Mouse (Mus musculus): ENCODE results near the gene Hook2. TPM values are rescaled to one million over a fixed set of nuclear protein-coding genes. Genes with fewer than 3 reads are reported as not detected.

Hook2 gene
- total RNA-seq, 4 experiments from 2014 or later, result 10.9 to 11.6 (median 11.3) TPM

DNA sequence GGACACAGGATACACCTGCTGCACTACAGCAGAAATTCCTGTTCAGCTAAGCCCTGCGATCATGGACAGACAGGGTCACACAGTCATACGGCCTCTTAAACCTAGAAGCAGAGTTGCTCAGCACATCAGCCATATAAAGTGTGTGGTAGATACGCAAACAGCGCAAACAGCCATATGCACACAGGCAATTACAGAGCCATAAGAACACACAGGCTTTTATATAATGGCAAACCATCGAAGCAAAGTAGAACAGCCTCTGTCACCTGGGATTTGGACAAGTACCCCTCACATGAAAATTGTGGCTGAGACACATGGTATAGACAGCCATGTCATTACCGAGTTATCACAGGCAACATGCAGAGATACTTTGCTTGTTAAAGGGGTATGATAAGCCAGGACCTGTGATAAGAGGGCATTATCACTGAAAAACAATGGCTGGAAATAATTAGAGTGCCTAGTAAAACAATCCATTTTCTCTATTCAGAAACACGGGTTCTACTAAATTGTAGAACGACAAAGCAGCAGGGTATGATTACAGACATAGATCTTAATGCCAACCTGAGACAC is 3.9 kb upstream of the Hook2 start:
- DNase-seq (ENCODE audit: low spot score in 2 of 2), result peak in 1 of 2 experiments; percentile 24

DNA sequence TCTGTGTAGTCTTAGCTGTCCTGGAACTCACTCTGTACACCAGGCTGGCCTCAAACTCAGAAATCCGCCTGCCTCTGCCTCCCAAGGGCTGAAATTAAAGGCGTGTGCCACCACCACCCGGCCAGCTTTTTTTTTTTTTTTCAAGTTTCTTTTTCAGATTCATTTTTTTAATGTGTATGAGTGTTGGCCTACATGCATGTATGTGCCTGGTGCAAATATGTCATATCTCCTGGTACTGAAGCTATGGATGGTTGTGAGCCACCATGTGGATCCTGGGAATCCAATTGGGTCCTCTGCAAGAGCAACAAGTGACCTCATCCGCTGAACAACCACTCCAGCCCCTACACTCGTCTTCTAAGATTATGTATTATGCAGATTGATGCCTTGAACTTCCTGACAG is 3.0 kb upstream of the Hook2 start:
- no peak for DNase-seq (ENCODE audit: low spot score in 2 of 2)

DNA sequence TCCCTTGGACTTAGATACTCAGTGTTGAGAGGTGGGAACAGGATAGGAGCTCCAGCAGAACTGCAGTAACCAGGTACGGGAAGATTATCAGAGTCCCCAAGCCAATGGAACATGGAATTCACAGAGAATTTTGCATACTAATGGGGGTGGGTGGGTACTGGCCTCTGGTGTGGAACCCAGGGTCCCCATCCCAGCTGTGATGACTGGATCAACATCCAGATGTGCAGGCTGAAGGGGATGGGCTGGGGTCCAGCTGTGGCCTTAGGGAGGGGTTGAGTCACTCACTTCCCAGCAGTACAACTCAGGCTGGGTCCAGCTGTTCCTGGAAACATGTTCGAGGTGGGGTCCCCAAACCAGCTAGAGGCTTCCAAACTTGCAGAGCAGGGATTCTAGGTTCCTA is 2.5 kb upstream of the Hook2 start:
- no peak for DNase-seq (ENCODE audit: low spot score in 2 of 2)

DNA sequence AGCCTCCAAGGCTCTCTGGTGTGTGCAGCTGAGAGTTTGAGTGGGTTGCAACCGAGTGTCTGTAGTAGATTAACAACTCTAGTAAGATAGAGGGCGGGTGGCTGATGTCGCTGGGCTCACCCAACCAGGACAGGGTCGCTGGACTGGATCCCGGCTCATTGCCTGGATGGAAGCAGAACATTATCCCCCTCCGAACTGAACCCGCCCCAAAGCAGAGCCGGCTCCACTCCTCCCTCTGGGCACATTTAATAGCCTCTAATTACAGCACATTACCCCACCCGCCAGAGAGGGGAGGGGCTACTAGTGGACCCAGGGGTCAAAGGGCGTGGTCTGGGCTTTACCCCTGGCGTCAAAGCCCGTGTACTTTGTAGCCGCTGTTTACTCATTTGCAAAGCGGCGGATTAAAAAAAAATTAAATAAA is 1.1 kb upstream of the Hook2 start:
- no peak for DNase-seq (ENCODE audit: low spot score in 2 of 2)

DNA sequence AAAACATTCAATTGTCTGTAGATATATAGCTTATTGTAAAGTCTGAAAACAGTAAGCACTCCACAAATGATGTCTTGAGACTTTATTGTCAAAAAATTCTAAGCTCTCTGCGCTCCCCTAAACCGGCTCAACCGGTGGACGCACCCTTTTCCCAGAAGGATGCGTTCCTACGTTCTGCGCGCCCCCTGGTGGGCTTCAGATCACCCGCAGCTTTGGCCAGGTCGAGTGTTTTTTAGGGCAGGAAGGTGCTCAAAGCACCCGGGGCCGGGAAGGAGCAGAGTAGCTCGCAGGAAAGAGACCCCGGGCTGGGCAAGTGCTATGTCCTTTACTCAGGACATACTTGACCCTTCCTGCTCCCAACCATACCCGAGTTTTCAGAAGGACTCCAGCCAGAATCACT is 593 bp upstream of the Hook2 start:
- peak; percentile 83 to 87 for DNase-seq (ENCODE audit: low spot score in 2 of 2)

DNA sequence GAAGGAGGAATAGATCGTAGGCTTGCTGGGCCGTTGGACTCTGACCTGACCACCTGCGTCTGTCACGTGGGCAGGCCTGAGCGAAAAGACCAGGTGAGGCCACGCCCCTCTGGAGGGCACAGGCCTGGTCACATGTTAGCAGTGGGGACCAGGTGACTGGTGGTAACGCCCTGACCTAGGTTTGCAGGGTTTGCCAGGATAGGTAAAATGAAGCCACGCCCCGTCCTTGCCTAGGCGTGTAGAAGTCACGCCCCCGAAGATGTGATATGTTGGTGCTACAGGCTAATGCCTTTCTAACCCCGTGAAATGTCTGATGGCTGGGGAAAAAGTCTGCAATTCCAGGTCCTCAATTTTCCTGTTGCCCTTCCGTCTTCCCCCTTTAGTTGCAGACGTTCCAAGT is 433 bp downstream of the Hook2 start:
- DNase-seq (ENCODE audit: low spot score in 2 of 2), result peak in 1 of 2 experiments; percentile 55

DNA sequence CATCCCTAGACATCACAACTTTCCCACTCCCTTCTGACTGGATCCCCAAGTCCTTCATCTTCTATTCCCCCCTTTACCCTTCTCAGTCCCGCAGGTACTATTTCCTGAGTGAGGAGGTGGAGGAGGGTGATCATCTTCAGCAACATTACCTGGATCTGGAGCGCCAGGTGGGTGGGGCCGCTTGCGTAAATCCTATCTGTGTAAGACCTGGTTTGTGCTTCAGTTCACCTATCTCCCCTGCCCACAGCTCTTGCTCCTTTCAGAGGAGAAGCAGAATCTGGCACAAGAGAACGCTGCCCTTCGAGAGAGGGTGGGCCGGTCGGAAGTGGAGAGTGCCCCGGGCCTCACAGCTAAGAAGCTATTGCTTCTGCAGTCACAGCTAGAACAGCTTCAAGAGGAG is 4.0 kb downstream of the Hook2 start:
- no peak for DNase-seq (ENCODE audit: low spot score in 2 of 2)

DNA sequence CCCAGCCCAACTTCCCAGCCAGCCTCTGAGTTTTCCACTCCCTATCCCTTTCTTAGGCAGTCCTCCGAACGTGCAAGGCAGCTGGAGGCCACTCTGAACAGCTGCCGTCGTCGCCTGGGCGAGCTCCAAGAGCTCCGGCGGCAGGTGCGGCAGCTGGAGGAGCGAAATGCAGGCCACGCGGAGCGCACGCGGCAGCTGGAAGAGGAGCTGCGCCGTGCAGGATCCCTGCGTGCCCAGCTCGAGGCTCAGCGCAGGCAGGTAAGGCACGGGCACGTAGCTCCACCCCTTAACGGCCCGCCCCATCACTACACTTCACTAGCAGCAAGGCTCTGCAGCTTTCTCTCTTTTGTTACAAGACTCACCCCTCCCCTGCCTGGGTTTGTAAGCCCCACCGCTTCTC is 5.3 kb downstream of the Hook2 start:
- no peak for DNase-seq (ENCODE audit: low spot score in 2 of 2)

DNA sequence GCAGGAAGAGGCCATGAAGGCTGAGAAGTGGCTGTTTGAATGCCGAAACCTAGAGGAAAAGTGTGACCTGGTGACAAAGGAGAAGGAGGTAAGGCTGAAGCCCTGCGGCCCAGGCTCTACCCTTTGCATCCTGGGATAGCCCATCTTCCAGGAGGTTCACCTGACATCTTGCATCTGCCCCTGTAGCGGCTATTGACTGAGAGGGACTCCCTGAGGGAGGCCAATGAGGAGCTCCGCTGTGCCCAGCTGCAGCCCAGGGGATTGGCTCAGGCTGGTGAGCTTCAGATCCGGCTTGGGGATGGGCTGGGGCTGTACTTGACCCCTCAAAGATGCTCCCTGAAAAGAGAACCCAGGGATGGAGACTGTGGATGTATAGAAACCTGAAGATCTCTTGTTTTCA is 6.6 kb downstream of the Hook2 start:
- no peak for DNase-seq (ENCODE audit: low spot score in 2 of 2)

DNA sequence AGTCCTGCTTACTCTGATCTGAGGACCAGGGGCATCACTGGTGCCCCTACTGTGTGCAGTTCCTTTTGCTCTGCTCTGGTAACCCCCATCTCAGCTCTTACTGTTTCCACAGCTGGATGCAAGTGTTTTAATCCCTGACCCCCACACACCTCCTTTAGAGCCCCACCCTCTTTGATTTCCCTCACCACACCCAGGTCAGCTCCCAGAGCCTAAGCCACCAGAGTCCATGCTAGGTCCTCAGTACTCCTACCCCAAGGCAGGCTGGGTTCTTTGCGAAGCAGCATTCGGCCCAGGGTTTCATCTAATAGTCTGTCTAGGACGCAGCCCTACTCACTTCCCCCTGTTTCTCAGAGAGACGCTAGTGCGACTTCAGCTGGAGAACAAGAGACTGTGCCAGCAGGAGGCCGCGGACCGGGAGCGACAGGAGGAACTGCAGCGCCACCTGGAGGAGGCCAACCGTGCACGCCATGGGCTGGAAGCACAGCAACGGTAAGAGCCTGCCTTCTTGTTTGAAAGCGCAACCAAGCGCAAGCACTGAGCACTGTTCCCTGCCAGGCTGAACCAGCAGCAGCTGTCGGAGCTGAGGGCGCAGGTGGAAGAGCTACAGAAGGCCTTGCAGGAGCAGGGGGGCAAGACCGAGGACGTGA is 7.4 kb downstream of the Hook2 start:
- peak; percentile 86 to 92 for DNase-seq (ENCODE audit: low spot score in 2 of 2)

DNA sequence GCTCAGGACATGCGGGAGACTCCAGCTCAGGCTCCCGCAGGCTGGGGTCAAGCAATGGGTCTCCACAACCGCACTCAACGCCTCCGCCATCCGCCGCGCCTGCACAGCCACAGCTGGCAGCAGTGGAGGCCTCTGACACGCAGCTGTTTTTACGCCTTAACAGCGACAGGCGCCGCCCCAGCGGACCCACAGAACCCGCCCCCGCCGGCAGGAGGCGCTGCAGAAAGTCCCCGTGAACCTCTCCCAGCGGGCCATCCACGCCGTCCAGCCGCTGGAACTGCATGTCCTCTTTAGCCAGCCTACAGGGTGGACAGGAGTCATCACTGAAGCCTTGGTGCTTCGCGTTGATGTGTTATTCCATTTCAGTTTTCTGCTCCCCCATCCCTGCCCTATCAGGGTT is 17.3 kb downstream of the Hook2 start:
- DNase-seq (ENCODE audit: low spot score in 2 of 2), result no peak

DNA sequence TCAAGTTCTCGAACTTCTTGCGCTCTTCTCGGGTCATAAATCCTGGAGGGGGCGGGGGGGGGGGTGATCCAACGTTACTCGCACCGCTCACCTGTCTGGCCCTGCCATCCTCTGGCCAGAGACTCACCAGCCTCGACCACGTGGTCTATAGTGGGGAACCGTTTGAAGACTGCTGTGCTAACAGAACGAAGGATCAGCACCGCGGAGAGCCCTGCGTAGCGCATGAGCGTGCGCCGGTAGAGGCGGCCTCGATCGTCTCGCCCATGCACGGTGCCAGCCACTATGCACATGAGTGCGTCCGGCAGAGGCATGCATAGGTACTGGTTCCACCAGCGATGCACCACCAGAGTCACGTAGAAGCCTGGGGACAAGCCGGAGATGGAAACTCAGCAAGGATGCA is 20.8 kb downstream of the Hook2 start:
- no peak for DNase-seq (ENCODE audit: low spot score in 2 of 2)

DNA sequence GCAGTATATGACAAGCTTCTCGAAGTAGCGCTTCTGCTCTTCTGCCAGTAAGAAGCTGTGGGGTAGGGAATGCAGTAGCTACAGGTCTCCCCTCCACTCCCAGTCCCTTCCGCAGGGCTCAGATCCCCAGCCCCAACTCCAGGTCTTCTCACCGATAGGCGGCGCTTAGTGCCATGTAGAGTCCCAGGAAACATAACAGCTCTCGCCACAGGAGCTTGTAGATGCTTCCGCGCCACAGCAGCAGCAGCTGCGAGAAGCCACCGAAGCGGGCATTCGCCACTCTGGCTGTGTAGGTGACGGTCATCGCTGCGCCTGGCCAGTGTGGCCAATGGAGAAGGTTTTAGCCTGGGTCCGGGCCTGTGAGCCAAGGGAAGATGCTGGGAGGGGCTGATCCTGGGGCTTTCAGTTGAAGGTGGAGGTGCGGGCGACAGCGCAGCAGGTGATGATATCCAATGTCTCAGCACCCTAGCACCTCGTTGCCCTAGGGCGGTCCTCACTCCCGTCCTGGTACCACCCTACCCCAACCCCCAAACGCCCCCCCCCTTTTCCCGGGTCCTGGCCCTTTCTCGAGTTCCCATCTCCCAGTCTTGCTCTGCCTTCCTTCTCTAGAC is 22.9 kb downstream of the Hook2 start:
- peak; percentile 64 to 75 for DNase-seq (ENCODE audit: low spot score in 2 of 2)

DNA sequence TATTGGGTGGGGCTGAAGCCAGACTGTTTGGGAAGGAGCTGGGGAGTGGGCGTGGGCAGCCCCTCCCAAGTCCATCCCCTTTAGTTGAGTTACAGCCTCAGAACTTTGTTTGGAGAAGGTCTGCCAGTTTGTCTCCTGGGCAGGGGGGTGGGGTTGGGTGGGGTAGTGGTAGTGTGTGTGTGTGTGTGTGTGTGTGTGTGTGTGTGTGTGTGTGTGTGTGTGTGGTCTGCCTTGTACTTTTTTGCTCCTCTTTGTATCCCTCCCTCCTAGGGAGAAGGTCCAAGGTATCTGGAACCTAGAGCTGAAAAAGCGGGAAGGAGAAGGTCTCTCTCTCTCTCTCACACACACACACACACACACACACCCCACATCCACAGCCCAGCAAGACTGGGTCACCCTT is 24.0 kb downstream of the Hook2 start, which contains the start of gene Best2:
Best2 (minus strand) TSS at position 101 of the 400 bp plus-strand sequence.
- no peak for DNase-seq (ENCODE audit: low spot score in 2 of 2)

DNA sequence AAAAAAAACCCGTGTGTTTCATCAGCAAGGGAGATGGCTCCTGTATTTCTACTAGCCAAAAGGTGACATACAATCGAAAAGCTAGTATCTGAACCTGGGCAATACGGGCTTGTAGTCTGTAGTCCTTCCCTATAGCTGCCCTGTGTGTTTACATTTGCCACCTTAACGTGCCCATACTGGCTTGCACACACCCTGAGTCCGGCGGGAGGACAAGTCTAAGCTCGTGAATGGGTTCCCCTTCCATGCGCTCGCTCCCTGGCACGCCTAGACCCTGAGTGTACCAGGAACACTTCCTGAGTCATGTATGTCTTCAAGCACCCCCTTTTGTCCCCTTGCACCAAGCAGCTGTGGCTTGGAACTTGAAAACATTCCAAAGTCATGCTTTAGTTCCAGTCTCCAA is 26.3 kb downstream of the Hook2 start:
- no peak for DNase-seq (ENCODE audit: low spot score in 2 of 2)

DNA sequence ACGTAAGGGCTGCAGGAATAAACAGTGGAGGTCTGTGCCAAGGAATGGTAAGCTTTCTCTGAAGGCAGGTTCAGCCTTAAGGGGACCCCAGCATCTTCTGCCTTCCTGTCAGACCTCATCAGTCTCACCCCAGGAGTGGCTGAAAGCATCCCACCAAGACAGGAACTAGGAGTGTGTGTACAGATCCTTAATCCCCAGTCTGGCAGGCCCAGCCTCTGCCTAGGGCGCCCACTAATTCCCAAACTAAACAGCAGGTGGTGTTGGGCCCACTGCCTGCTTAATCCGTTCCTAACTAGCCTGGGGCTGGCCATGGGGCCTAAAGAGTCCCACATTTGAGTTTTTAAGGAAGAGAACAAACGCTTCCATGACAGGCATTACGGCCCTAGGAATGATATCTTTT is 26.8 kb downstream of the Hook2 start:
- no peak for DNase-seq (ENCODE audit: low spot score in 2 of 2)

DNA sequence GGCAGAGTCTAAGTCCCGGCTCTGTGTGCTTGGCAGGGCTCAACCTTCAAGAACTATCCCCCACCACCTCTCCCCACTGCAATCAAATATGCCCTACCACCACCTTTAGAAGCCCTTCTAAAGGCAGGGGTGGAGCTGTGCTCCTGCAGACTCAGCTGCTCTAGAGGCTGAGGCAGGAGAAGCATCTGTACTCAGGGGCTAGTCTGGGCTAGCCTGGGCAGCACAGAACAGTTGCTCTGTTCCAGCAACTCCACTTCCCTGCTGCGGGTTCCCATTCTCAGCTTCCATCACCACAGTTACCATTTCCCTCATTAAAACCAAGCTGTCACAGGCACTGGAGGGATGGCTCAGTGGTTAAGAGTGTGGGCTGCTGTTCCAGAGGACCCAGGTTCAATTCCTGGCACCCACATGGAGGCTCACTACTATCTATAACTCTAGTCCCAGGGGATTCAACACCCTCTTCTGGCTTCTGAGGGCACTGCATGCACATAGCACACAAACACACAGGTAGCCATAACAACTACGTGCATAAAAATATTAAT is 31.2 kb downstream of the Hook2 start:
- no peak for DNase-seq (ENCODE audit: low spot score in 2 of 2)

DNA sequence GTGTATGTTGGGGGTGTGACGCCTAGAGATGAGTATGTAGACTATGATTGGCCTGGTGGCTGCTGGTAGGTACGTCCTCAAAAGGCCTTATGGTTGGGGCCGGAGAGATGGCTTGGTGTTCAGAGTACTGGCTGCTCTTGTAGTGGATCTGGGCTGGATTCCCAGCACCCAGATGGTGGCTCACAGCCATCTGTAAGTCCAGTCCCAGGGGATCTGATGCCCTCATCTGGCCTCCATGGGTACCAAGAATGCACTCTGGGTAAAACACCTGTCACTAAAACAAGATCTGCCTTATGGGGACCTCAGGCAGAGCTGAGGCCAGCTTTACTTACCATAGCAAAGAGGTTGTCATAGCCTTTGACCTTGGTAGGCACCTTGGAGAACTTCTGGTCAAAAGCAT is 33.4 kb downstream of the Hook2 start:
- DNase-seq (ENCODE audit: low spot score in 2 of 2), result no peak

DNA sequence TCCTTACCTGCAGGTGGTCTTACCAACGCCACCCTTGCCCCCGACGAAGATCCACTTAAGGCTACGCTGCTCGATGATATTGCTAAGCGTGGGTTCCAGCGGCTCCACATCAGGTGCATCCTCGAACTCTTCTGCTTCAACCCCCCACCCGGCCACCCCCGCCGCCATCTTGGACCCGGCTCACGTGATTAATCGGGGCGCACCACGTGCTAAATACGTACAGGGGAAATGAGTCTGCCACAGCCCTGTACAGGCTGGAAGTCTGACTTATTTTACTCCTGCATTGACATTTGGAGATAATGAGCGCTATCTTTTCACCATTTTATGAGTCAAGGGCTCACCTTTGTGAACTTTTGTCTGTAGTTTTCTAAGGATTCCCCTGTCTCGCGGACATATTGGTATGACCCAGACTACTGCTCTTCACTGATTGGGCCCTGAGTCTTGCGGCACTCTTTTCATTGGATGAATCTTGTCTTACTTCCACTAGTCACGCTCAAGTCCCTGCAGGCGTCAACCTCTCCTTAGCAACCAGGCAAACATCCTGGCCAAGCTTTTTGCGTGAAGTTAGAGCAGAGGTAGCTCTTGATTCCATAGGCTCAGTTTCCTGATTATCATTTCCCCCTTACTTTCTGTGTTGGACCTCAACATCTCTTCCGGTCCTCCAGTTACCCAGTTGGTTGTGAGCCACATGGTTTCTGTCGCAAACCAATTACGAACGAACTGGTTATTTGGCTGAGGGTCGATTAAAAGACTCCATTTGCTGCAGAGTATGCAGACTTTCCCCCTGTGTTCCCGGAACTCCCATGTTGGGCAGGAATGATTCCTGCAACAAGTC is 34.9 kb downstream of the Hook2 start, which contains the start of gene Asna1:
Asna1 (minus strand) TSS at position 184 of the 835 bp plus-strand sequence.
- DNase-seq (ENCODE audit: low spot score in 2 of 2), result peak; percentile 81 to 89

DNA sequence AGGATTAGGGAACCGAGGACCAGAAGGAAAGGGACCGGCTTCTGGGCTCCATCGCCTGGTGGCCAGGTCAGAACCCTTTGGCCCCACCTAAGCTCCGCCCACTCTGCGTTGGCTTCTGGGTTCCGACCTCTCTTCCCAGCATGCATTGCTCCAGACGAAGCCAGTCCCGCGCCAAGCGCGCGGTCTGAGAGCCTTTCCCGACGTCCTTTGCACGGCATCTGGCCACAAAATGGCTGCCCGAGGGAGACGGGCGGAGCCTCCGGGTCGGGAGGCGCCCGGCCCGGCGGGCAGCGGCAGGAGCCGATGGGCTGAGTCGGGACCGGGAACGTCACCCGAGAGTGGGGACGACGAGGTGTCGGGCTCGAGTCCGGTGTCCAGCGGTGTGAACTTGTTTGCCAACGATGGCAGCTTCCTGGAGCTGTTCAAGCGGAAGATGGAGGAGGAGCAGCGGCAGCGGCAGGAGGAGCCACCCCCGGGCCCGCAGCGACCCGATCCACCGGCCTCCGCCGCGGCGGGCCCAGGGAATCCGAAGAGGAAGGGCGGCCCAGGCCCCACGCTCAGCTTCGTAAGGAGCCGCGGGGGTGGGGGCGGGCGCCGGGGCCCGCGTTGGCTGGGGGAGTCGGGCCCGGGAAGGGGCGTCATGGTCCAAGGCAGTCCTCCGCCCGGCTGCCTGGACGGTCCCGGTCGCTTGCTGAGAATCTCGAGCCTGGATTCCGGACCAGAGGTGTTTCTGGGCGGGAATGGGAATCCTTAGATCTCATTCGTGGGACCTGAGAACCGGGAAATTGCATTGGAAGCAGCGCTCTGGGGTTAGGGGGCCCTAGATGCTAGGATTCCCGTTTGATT is 36.5 kb downstream of the Hook2 start, which contains the start of gene Trir:
Trir (plus strand) TSS at position 154 of the 846 bp plus-strand sequence.
- peak; percentile 94 to 96 for DNase-seq (ENCODE audit: low spot score in 2 of 2)

DNA sequence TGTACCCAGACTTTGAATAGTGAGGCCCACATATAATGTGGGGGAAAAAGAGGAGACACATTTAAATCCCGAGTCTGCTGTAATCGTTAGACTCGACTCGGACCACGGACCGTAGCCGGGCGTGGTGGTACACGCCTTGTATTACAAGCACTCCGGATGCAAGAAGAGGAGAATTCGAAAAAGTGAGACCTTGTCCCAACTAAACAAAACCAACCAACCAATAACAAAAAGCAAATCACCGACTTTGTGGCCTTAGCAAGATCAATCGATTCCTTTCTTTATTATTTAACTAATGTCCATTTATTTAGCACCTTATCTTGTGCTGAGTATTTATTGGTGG is 37.1 kb downstream of the Hook2 start:
- no peak for DNase-seq (ENCODE audit: low spot score in 2 of 2)

Measured in layer of hippocampus, adult 8-10 months (tissue).